Comparison of ENCODE assay signal across 11 mouse cellular contexts in the genomic region with DNA sequence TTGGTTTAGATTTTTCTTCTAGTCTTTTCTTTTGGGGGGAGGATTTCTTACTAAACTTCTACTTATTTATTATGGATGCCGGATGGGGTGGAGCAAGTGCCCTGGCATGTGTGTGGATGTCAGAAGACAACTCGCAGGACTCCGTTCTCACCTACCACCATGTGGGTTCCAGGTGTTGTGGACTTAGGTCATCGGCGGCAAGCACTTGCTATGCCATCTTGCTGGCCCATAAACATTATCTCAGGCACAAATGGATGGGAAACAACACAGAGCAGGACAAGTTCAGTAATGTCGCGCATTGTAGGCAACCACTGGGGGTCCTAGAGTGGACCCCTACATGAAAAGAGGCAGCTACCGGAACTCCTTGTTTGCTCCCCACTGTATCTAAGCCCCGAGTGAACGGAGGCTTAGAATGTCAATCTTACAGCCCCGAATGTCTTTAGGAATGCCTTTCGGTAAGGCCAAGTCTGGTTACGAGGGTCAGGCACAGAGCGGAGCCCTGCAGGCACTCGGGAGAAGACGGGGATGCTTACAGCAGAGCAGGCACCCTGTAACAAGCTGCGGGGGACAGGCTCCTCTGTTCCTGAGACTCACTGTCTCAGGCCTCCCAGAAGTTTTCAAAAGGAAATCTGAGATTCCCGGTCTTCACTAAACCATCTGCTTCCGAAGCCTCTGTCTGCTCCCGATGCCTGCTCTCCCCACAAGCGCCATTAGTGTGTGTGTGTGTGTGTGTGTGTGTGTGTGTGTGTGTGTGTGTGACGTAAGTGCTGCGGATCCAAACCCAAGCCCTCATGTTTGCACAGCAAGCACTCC. TPM values are rescaled to one million over a fixed set of nuclear protein-coding genes. Genes with fewer than 3 reads are reported as not detected.
DNase-seq lines count a peak whose midpoint lies in the region; ATAC-seq and TF ChIP-seq lines count a peak whose summit lies in the region.
"Had no signal": no experiment of that assay in that cellular context is flagged by ENCODE, and none has a peak within 500 bp of the region (broad histone marks: within the 10 kb centered on the region; RNA-seq: fewer than 3 reads in every experiment).

No protein-coding gene starts in this region.

- DNase-seq in kidney, adult 18-20 months, result no peak
- no peak for DNase-seq in urinary bladder, postnatal 10 days (ENCODE audit: low spot score)
- no peak for DNase-seq in layer of hippocampus, postnatal 10 days (ENCODE audit: low spot score in 2 of 2)
- DNase-seq in spleen, postnatal 4 days (ENCODE audit: low spot score in 2 of 2), result no peak
- DNase-seq: adrenal gland, postnatal 10 days had no signal

- H3K79me2 ChIP-seq in myocyte (ENCODE audit: control insufficient read depth, insufficient read depth), result no peaks in the 10 kb centered on the region

- no peak overlapping the region for H3K27ac ChIP-seq in kidney, embryonic 15.5 days
- H3K27ac ChIP-seq in embryonic facial prominence, embryonic 12.5 days, result no peak overlapping the region
- H3K27ac ChIP-seq in hindbrain, embryonic 16.5 days (ENCODE audit: low read depth, low read length), result no peak overlapping the region
- H3K27ac ChIP-seq: liver, embryonic 12.5 days had no signal

- H3ac ChIP-seq in myocyte (ENCODE audit: control insufficient read depth, insufficient read length), result no peak overlapping the region

- no peak overlapping the region for H3K9ac ChIP-seq in kidney, embryonic 15.5 days
- H3K9ac ChIP-seq in embryonic facial prominence, embryonic 12.5 days, result 0 out of 2 replicates have a peak overlapping the region, but pooled peaks have one; percentile 5
- 0 out of 2 replicates have a peak overlapping the region, but pooled peaks have one; percentile 9 for H3K9ac ChIP-seq in hindbrain, embryonic 16.5 days (ENCODE audit: low read depth, low read length)
- H3K9ac ChIP-seq: liver, embryonic 12.5 days had no signal

- WGBS in kidney, embryonic 15.5 days, result 21% methylated on average over 23 of the region's 23 CpGs
- WGBS in embryonic facial prominence, embryonic 12.5 days, result 21% methylated on average over 23 of the region's 23 CpGs
- 33% methylated on average over 23 of the region's 23 CpGs for WGBS in hindbrain, embryonic 16.5 days

- H3K4me3 ChIP-seq in kidney, embryonic 15.5 days (replicated peaks), result peak overlapping the region; percentile 20
- H3K4me3 ChIP-seq in embryonic facial prominence, embryonic 12.5 days, result peak overlapping the region; percentile 18; the same call in 1 of the 2 replicates
- peak overlapping the region; percentile 11; the same call in 1 of the 2 replicates for H3K4me3 ChIP-seq in hindbrain, embryonic 16.5 days (ENCODE audit: low read length)
- no peak overlapping the region for H3K4me3 ChIP-seq in myocyte
- H3K4me3 ChIP-seq: liver, embryonic 12.5 days had no signal

- H3K4me2 ChIP-seq in kidney, embryonic 15.5 days, result peak overlapping the region; percentile 51
- peak overlapping the region; percentile 44 for H3K4me2 ChIP-seq in embryonic facial prominence, embryonic 12.5 days (replicated peaks)
- peak overlapping the region; percentile 44 for H3K4me2 ChIP-seq in hindbrain, embryonic 16.5 days (ENCODE audit: low read length)
- H3K4me2 ChIP-seq in myocyte (ENCODE audit: low read depth), result peak overlapping the region; percentile 66
- H3K4me2 ChIP-seq: liver, embryonic 12.5 days had no signal

- ATAC-seq in kidney, embryonic 15.5 days (replicated peaks; ENCODE audit: low FRiP score), result 0 out of 2 replicates have a peak, but pooled peaks have one; percentile 22
- ATAC-seq in embryonic facial prominence, embryonic 12.5 days (ENCODE audit: insufficient number of reproducible peaks, insufficient read depth, low FRiP score, low TSS enrichment), result no peak
- ATAC-seq in hindbrain, embryonic 16.5 days, result 0 out of 2 replicates have a peak, but pooled peaks have one; percentile 41
- ATAC-seq: inflammation-experienced regulatory T-cells, adult 6 months; liver, embryonic 12.5 days had no signal

- peaks cover 46% of the 10 kb centered on the region for H3K27me3 ChIP-seq in kidney, embryonic 15.5 days
- H3K27me3 ChIP-seq in embryonic facial prominence, embryonic 12.5 days, result 0 out of 2 replicates have a peak, but pooled peaks cover 5% of the 10 kb centered on the region
- 0 out of 2 replicates have a peak, but pooled peaks cover 4% of the 10 kb centered on the region for H3K27me3 ChIP-seq in hindbrain, embryonic 16.5 days (replicated peaks; ENCODE audit: control insufficient read depth, insufficient read depth, low read length)
- H3K27me3 ChIP-seq in myocyte (ENCODE audit: control insufficient read depth, insufficient read depth, insufficient read length), result no peaks in the 10 kb centered on the region

- H3K36me3 ChIP-seq in kidney, embryonic 15.5 days, result no peaks in the 10 kb centered on the region
- H3K36me3 ChIP-seq in embryonic facial prominence, embryonic 12.5 days, result no peaks in the 10 kb centered on the region
- no peaks in the 10 kb centered on the region for H3K36me3 ChIP-seq in hindbrain, embryonic 16.5 days (ENCODE audit: control insufficient read depth, insufficient read depth, low read length)
- no peaks in the 10 kb centered on the region for H3K36me3 ChIP-seq in myocyte (ENCODE audit: control insufficient read depth, insufficient read depth)
- H3K36me3 ChIP-seq: liver, embryonic 12.5 days had no signal

- H3K9me3 ChIP-seq in kidney, embryonic 15.5 days (replicated peaks), result no peaks in the 10 kb centered on the region
- H3K9me3 ChIP-seq in embryonic facial prominence, embryonic 12.5 days, result no peaks in the 10 kb centered on the region
- H3K9me3 ChIP-seq in hindbrain, embryonic 16.5 days (ENCODE audit: control insufficient read depth, low read length), result no peaks in the 10 kb centered on the region
- H3K9me3 ChIP-seq: liver, embryonic 12.5 days had no signal

- peaks cover 9% of the 10 kb centered on the region for H3K4me1 ChIP-seq in kidney, embryonic 15.5 days
- H3K4me1 ChIP-seq in embryonic facial prominence, embryonic 12.5 days, result peaks cover 15% of the 10 kb centered on the region
- H3K4me1 ChIP-seq in hindbrain, embryonic 16.5 days (ENCODE audit: control insufficient read depth, insufficient read depth, low read depth, low read length), result peaks cover 4% of the 10 kb centered on the region
- H3K4me1 ChIP-seq: liver, embryonic 12.5 days had no signal

- no peak for TF ChIP-seq POLR2A in myocyte (IDR thresholded peaks at IDR 0.05; ENCODE audit: insufficient read length, low read depth)

TF ChIP-seq in myocyte, 11 proteins besides CTCF, POLR2A, EP300 and RAD21:
- no peak for TF ChIP-seq SRF (IDR thresholded peaks at IDR 0.05; ENCODE audit: control insufficient read depth, insufficient read length, low read depth)
TF ChIP-seq in myocyte: peak in this region for 0.

RNA-seq across cellular contexts. Expression of a gene that starts 16.8 kb away (rescaled TPM):
- 0.58 and 1.7 TPM in 2 replicates for polyA plus RNA-seq in kidney, embryonic 15.5 days (2015; fragmentation: Nextera tagmentation; extraction: Ambion mirVana)
- 1.2 and 1.3 TPM in 2 replicates for polyA plus RNA-seq in embryonic facial prominence, embryonic 12.5 days (2016; fragmentation: Nextera tagmentation; extraction: Ambion mirVana)
- 16.7 and 20.0 TPM in 2 replicates for polyA plus RNA-seq in hindbrain, embryonic 16.5 days (2015; fragmentation: Nextera tagmentation; extraction: Ambion mirVana)
- 0.02 TPM for polyA plus RNA-seq in myocyte (2012; fragmentation: generic; extraction: Trizol)
- 10 to 100 TPM; 54.6 to 67.1 TPM for total RNA-seq in layer of hippocampus, postnatal 10 days (2021)
